Mouse (Mus musculus) adrenal gland, postnatal 25 days (tissue): ENCODE measurements at regions not wholly inside any gene's neighbourhood (a gene's known extent, or its start where the extent isn't known, plus 50 kb on each side); places are given as distances from the start of the nearest gene placed in this dataset.

Experiments used
- DNase-seq: peaks from one replicate; pipeline ENCODE4 v3.0.0; 2021; ENCODE audit warnings: mixed read lengths

GRCm38 (mm10) chr16:42677211-42677610, 198.5 kb upstream of the Zbtb20 start:
- DNase-seq = no peak

GRCm38 (mm10) chr16:42676406-42677075, 199.1 kb upstream of the Zbtb20 start:
- DNase-seq = no peak

GRCm38 (mm10) chr16:42675031-42675430, 200.7 kb upstream of the Zbtb20 start:
- no peak for DNase-seq

GRCm38 (mm10) chr16:42666601-42667000, 209.1 kb upstream of the Zbtb20 start:
- DNase-seq = no peak

GRCm38 (mm10) chr16:42651904-42652732, 223.6 kb upstream of the Zbtb20 start:
- DNase-seq = no peak

GRCm38 (mm10) chr16:42649767-42650166, 225.9 kb upstream of the Zbtb20 start:
- DNase-seq = no peak

GRCm38 (mm10) chr16:42648531-42649142, 227.0 kb upstream of the Zbtb20 start:
- DNase-seq = no peak

GRCm38 (mm10) chr16:42647762-42648161, 227.9 kb upstream of the Zbtb20 start:
- DNase-seq = no peak

GRCm38 (mm10) chr16:42635766-42636165, 239.9 kb upstream of the Zbtb20 start:
- no peak for DNase-seq

- no peak for DNase-seq
Measured at GRCm38 (mm10) chr16:42627675-42628074, 248.0 kb upstream of the Zbtb20 start.

GRCm38 (mm10) chr16:42615920-42616319, 259.8 kb upstream of the Zbtb20 start:
- DNase-seq = no peak

GRCm38 (mm10) chr16:42612011-42612410, 263.7 kb upstream of the Zbtb20 start:
- no peak for DNase-seq

GRCm38 (mm10) chr16:42608336-42608735, 267.3 kb upstream of the Zbtb20 start:
- DNase-seq = no peak

- no peak for DNase-seq
Measured at GRCm38 (mm10) chr16:42592321-42592720, 251.9 kb upstream of the Gap43 start.

GRCm38 (mm10) chr16:42591530-42591929, 251.1 kb upstream of the Gap43 start:
- no peak for DNase-seq

GRCm38 (mm10) chr16:42586196-42586595, 245.7 kb upstream of the Gap43 start:
- no peak for DNase-seq

- DNase-seq = no peak
Measured at GRCm38 (mm10) chr16:42575517-42575946, 235.1 kb upstream of the Gap43 start.

GRCm38 (mm10) chr16:42574978-42575377, 234.5 kb upstream of the Gap43 start:
- DNase-seq = no peak

- DNase-seq = no peak
Measured at GRCm38 (mm10) chr16:42570246-42570996, 230.0 kb upstream of the Gap43 start.

- DNase-seq = no peak
Measured at GRCm38 (mm10) chr16:42569335-42569734, 228.9 kb upstream of the Gap43 start.

GRCm38 (mm10) chr16:42549591-42549990, 209.1 kb upstream of the Gap43 start:
- DNase-seq = no peak
